Mouse (Mus musculus): ENCODE results near the gene Uhmk1.

- TF ChIP-seq CTCF (IDR thresholded peaks at IDR 0.05; ENCODE audit: low read depth) (no peak), EP300 (IDR thresholded peaks at IDR 0.05; ENCODE audit: low read depth) (no peak)
Observed at GRCm38 (mm10) chr1:170176661-170177239, 38.4 kb downstream of the Uhmk1 start.
